Mouse (Mus musculus): Measurements from ENCODE around the gene Plcl1.

- TF ChIP-seq CTCF (IDR thresholded peaks at IDR 0.05; ENCODE audit: insufficient read depth, low read depth, low read length) (no peak), POLR2A (IDR thresholded peaks at IDR 0.05; ENCODE audit: insufficient read depth, low read depth, low read length) (no peak)
These were observed 118.2 kb downstream of the Plcl1 start for GRCm38 (mm10) chr1:55523966-55524365.
